Mouse (Mus musculus) 3134 (cell line): Measurements from ENCODE around the gene Rhog.

Source experiments
- DNase-seq: peaks from one replicate; pipeline ENCODE4 v3.0.0-alpha.2; 2011; ENCODE audit warnings: low spot score; ENCODE audit not compliant: insufficient read length; ENCODE audit errors: extremely low read depth

Gene Rhog

DNA sequence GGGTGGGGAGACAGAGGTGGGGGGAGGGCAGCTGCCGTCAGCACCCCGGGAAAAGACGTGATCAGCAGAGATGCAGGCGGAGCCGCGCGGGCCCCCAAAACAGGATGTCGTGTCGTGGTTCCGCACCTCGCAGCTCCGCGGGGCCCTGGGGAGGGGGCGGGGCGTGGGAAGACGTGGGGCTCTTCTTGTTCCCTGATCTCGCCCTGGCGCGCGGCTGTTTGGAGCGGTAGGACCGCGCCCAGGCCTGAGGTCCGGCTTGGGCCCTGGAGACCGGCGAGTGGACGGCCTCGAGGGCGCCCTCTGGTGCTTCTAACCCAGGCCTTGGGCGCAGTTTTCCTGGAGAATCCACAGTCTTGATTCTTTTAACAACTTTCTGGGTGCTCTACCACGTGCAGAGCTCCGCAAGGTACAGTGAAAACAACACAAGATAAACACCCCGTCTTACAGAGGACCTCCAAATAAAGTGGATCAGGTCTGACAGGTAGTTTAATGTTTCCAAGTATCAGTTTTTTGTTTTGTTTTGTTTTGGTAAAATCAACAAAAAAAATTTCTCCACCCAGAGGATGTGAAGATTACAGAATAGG lies 5.1 kb downstream of the Rhog start:
- peak; percentile 93 for DNase-seq

DNA sequence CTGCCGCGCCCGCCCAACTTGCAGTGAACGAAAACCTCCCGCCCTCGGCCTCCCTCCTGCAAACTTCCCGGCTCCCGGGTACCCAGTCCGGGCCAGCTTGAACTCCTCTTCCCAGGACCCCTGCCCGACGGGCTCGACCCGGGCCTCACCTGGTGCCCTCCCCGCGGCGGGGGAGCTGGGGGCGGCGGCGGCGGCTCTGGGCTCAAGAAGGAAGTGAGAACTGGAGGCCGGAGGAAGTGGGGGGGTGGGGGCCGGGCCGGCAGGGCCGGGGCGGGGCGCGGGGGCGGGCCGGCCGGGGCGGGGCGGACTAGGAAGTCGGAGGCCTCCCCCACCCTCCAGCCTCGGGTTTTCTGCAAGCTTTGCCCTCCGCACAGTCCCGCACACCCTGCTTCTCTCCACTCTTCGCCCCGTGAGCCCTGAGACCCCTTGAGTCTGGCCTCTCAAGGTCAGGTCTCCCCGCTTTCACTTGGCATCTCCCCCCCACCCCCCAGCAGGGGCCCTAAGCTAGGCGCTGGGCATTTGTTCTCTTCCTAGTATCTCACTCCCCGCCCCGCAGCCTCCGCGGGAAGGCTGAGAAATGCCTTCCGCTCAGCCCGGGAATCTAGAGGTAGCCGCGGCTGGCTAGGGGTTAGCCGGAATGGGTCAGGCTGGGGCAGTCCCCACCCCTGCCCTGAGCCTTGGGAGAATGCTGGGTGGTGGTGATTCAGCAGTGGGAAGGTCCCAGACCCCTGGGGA lies 5.8 kb downstream of the Rhog start:
- peak; percentile 76 for DNase-seq

- no peak for DNase-seq
These were observed 6.3 kb downstream of the Rhog start for GRCm38 (mm10) chr7:102249531-102249895.

GRCm38 (mm10) chr7:102248691-102249404 lies 7.0 kb downstream of the Rhog start:
- no peak for DNase-seq

DNA sequence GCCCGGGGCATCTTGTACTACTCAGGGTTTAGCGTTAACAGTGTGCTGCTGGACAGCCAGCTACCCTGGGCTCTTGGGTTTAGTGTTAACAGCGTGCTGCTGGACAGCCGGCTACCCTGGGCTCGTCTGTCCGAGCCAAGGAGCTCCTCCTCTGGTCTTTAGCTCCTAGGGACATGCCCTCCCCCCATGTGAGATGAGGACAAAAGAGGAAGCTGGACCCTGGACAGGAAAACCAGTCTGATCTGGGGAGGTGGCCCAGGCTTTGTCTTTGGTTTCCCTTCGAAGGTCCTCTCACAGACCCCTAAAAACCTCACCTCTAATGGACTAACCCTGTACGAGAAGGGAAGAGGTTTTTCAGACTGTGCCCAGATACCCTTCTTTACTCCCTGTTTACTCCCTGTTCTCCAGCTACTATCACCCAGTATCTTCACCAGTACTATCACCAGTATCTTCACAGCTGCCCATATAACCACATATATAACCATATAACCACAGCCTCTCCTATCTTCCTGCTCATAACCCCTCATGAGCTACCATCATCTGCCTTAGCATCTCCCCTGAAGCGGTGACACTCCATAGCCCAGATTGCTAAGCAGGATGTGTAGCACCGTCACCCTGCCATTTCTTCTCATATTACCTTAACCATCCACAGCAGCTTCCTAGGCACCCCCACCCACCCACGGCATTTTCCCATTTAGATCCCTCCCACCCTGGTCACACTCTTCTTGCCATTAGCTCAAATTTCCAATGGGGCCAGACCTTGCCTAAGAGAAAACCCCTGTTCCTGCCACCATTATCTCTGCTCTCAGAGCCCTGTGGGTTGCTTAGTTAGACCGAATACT lies 8.7 kb downstream of the Rhog start:
- DNase-seq: no peak

DNA sequence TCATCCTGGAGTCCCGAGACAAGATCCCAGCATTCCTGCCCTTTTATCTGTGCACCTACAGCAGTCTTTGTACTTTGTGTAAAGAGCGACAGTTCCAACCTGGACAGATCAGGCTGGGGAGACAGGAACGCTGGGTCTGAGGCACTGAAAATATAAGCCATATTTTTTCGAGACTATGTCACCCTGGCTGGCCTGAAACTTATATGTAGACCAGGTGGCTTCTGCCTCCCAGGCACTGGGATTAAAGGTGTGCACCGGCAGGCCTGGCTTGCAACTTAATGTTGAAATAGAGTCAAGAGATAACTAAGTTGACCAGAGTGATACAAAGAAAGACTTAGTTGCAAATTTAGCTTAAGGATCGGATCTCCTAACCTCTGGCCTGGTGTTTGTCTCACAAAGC lies 9.6 kb downstream of the Rhog start:
- no peak for DNase-seq

DNA sequence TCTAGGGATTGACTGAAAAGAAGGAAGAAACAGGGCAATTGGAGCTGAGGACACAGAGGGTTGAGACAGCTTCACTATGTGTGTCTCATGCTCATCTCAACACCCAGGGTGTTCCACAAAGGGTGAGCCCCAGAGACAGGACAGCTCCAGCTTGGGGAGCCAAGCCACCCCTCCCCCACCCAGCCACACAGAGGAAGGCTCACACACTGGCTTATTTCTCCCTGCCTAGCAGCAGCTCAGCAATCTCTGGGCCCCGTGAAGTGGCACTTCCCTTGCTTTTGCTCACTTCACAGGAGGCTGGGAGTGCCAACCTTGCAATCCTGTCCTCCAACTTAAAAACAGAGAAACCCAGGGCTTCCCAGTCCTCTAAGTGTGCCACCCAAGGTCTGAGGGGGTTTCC lies 10.1 kb downstream of the Rhog start:
- DNase-seq: no peak

GRCm38 (mm10) chr7:102244782-102245535 lies 10.9 kb downstream of the Rhog start:
- DNase-seq: no peak

- DNase-seq: no peak
These were observed 12.0 kb downstream of the Rhog start for GRCm38 (mm10) chr7:102243870-102244269.

- DNase-seq: no peak
These were observed 12.9 kb downstream of the Rhog start for GRCm38 (mm10) chr7:102242917-102243316.

DNA sequence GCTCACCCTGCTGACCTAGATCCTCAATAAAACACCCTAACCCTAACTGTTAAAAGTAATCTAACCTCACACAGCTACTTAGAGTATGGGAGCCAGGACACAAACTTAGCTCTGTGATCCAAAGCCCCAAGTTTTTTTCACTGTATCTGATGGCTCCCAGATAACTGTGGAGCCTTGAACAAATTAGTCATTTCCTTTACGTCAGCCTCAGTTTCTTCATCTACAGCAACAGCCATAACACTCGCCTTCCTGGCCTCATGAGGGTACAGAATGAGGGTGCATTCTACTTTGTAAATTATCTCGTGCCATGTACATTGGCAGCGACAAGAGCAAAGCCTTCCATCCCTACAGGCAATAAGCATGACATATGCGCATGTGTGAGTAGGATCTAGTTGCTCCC lies 13.5 kb downstream of the Rhog start:
- no peak for DNase-seq

- DNase-seq: no peak
These were observed 16.3 kb downstream of the Rhog start for GRCm38 (mm10) chr7:102239591-102239990.

- no peak for DNase-seq
These were observed 17.1 kb downstream of the Rhog start for GRCm38 (mm10) chr7:102238686-102239286.

DNA sequence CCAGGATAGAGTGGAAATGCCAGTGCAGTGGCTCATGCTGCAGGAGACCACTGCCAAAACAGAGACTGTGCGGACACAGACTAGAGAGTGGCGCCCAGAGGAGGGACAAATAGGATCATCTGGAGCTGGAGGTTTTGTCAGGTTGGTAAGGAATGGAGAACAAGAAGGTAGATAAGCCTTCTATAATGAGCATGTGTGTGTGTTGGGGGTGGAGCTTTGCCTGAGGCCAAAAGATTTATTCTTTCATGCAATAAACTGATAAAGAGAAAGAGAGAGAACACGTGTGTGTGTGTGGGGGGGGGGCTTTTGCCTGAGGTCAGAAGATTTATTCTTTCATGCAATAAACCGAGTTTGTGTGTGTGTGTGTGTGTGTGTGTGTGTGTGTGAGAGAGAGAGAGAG lies 22.8 kb downstream of the Rhog start:
- no peak for DNase-seq

- DNase-seq: no peak
These were observed 26.0 kb downstream of the Rhog start for GRCm38 (mm10) chr7:102229814-102230213.

GRCm38 (mm10) chr7:102228049-102228670 lies 27.7 kb downstream of the Rhog start:
- DNase-seq: no peak

- DNase-seq: no peak
These were observed 29.8 kb downstream of the Rhog start for GRCm38 (mm10) chr7:102226051-102226450.

DNA sequence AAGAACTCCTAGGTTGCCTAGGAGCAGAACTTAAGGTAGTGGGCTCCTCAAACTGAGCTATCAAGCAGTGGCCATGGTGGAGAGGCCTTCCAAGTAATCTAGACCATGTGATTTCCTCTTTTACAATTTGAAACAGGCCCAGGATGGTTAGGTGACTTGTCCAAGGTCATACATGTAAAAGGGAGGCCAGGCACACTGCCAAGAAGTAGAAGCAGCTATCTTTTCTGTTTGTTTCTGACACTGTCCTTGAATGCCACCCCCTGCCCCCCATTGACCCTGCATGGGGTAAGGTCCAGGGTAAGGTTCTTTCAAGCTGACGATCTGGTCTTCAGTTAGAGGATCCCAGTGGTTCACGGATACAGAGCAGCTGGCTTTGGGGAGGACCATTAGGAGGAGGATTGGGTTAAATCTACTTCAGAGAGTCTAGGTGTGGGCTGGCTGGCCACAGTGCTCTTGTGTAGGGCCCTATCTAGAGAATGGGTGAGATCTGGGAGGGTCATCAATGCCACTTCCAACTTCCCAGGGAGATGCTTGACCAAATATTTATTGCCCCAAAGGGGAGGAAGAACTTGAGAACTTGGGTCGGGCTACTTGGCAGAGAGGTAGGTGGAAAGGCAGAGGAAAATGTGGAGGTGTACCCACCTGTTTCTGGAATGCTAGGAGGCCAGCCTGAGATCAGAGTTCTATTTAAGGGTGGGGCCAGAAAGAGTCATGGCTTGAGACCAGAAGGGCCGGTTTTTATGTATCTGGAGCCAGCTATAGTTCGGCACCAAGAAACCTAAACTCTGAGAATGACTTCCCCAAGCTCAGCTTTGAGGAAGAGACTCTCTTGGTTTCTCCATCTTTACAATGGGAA lies 31.7 kb downstream of the Rhog start:
- no peak for DNase-seq
